Mouse (Mus musculus) liver, postnatal 0 days (tissue): Measurements from ENCODE around the gene Gm14226.

Experiments used
- CTCF ChIP-seq: sonication (generic); IDR thresholded peaks from 2 replicates; pipeline ENCODE4 v1.5.1; 2016; ENCODE audit warnings: antibody characterized with exemption, low read depth
- EP300 ChIP-seq: IDR thresholded peaks from 2 replicates; pipeline ENCODE4 v1.6.1; 2016; ENCODE audit warnings: antibody characterized with exemption, low read depth, mild to moderate bottlenecking

DNA sequence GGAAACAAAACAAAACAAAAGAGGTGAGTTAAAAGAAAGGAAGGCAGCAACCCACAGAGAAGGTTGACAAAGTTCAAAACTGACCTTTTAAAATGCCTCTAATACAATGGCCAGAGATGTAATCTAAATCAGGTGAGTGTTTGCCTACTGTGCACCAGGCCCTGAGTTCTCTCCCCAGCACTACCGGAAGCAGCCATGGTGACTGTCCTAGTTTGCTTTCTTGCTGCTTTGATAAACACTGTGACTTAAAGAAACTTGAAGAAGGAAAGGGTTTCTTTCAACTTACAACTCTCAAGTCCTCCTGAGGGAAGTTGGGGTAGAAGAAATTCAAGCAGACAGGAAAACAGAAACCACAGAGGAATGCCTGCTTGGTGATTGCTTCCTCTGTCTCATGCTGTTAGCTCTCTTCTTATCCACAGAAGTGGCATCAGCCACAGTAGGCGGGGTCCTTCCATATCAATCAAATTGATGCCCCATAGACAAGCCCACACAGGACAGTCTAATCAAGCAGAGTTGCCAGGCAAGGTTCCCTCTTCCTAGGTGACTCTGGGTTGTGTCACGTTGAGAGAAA is 6.9 kb upstream of the Gm14226 start:
- TF ChIP-seq CTCF, result no peak
- no peak for TF ChIP-seq EP300
